Mouse (Mus musculus) right cerebral cortex, postnatal 36 days (tissue): ENCODE measurements at regions not wholly inside any gene's neighbourhood (a gene's known extent, or its start where the extent isn't known, plus 50 kb on each side); places are given as distances from the start of the nearest gene placed in this dataset.
"Not testable (repeated sequence)": the region's sequence is repeated elsewhere in the genome, so short reads cannot be mapped to it uniquely, and the experiment has no call there.

Experiments
- DNase-seq, 2 experiments: peaks; one replicate each; pipeline ENCODE4 v3.0.0; 2022; ENCODE audit warnings: low spot score in 2 of 2, mixed read lengths in 1 of 2

DNA sequence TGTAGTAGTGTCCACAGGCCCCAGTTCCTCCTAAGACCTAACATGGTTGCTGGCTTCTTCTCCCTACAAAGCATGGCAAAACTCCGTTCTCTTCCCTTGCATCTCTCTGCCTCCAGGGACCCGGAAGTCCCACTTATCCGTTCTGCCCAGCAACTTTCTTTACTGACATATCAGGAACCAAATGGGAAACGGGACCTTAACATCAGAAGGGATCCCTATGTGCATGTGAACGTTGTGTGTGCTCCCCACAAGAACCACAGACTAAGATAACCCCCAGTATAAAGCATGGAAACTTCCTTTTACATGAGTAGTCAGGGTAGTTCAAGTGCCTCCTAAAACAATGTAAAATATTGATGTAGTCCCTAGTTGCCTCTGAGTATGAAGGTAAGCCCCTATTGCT lies 61.6 kb downstream of the Zxdb start:
- no peak for DNase-seq

DNA sequence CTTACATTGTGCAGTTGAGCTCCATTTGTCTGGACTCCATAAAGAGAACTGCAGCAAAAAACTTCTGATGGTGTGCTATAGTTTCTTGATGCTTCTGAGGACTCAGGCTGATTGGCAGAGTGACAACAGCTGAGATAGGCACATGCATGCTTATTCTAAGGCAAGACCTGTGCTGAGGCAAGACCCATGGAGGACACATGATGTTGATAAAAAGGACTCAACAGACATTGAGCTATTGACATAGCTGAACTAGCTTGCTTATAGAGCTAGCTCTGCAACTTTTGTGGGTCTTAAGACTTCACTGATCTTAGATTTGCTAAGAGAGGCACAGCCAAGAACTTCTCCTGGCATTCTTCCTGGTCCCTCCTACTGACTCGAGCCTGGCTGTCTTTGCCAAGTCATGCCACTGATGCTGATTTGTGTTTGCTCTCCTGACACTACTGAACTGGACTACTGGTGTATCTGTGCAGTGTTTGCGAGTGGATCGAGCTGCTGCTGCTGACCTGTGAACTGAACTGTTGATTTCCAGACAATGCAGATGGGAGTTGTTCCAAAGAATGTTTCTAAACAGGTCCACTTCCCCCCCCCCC lies 64.1 kb downstream of the Zxdb start:
- DNase-seq, result no peak

DNA sequence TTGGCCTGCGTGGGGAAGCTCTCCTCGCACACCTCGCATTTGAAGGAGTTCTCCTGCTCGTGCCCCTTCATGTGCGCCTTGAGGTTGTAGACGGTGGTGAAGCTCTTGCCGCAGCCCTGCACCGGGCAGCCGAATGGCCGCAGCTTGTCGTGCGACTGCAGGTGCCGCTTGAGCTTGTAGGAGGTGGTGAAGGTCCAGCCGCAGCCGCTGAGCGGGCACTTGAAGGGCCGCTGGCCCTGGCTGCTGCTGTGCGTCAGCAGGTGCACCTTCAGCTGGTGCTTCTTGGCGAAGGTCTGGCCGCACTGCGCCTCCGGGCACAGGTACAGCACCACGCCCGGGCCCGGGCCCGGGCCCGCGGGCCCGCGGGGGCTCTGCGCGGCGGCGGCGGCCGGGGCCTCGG lies 72.5 kb downstream of the Zxdb start:
- DNase-seq, result not testable (repeated sequence)

DNA sequence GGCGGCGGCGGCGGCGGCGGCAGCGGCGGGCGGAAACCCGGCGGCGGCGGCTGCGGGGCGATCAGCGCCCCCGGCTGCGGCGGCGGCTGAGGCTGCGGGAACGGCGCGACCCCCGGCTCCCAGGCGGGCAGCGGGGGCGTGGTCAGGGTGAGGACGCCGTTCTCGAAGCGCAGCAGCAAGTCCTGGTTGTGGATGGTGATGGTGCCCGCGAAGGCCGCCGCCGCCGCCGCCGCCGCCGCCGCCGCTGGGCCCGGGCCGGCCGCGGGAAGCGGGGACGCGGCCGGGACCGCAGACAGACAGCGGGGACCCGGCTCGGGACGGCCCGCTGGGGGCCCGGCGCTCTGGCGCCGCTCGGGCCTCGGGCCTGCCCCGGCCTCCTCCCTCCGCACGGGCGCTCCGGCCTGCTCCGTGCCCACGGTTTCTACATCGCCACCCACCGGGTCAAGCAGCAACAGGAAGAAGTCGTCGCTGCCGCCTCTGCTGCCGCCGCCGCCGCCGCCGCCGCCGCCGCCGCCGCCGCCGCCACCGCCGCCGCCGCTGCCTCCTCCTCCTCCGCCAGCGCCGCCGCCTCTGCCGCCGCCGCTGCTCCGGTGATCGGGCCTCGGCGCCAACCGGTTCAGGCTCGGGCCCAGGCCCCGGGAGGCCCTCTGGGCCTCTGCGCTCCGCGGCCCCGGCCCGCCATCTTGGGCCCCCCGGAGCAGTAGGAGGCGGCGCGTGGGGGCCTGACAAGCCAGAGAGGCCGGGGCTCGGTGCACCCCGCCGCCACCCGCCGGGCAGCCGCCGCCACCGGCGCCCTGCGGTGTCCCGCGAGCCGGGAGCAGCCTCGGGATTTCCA lies 73.2 kb downstream of the Zxdb start:
- not testable (repeated sequence) for DNase-seq

DNA sequence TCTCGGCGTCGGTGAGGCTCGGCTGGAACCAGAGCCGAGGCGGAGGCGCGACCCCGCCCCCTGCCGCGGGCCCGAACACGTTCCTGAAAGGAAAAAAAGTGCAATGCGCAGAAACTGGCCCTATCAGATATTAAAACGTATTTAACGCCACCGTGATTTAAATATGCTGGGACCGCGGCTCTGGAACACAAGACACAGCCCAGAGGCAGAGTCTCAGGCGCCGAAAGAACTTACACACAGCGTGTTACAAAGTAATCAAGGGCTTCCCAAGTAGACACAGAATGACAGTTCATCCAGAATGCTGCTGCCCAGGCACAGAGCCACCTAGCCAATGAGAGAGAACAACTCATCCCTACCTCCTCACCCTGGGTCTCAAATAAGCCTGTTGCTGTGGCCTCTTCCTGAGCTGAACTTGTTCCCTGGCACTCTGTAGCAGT lies 73.8 kb downstream of the Zxdb start:
- not testable (repeated sequence) for DNase-seq

DNA sequence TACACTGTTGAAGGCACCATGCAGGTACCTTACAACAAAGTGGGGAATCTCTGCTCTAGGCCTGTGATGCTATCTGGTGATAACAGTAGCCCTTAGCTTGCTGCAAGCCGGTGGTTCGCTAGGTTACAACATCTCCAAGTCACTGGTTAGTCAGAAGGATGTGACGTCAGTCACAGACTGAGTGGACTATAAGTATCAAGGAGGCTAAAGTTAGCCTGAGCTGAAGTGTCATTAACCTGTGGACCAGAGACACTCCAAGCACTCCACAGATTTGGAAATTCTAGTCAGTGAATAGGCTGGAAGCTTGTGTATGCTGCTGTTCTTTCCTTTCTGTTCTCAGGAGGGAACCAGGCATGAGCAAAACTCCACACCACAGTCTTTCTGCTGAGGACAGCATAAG lies 88.4 kb downstream of the Zxdb start:
- not testable (repeated sequence) for DNase-seq

- DNase-seq, result not testable (repeated sequence)
Observed at GRCm38 (mm10) chrX:94827524-94827923, 103.2 kb downstream of the Zxdb start.

- not testable (repeated sequence) for DNase-seq
Observed at GRCm38 (mm10) chrX:94844110-94844779, 119.9 kb downstream of the Zxdb start.

DNA sequence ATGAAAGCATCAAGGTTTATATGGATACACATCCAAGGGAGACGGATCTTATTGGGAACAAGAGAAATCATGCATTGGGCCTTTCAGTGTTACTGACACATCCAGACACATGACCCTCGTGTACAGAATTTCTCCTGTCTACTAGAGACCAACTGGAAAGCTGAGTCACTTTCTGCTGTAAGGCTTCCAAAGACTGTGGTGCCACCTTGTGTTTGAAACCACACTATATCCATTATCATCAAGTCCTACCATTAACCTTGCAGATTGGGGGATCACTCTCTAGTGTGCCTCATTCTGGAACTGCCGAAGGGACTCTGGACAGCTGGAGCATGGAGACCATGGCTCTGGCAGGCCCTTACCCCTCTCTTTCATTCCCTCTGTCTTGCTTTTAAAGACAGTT lies 125.2 kb downstream of the Zxdb start:
- DNase-seq, result not testable (repeated sequence)

DNA sequence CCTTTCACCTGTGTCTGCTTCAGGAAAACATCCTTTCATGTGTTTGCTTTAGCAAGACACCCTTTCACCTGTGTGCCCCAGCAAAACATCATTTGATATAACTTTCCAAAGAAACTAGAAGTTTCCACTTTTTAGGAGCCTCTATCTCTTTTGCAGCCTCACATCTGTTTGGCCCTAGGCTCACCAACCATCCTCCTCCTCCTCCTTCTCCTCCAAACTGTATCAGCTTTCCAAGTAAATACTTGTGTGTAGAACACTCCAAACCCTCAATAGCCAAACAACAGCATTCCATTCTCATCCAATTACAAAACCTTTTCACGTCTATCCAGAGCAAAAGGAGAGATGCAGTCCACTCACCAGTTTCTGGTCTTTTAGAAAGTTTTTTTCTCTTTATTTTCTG lies 133.1 kb downstream of the Zxdb start:
- no peak for DNase-seq

DNA sequence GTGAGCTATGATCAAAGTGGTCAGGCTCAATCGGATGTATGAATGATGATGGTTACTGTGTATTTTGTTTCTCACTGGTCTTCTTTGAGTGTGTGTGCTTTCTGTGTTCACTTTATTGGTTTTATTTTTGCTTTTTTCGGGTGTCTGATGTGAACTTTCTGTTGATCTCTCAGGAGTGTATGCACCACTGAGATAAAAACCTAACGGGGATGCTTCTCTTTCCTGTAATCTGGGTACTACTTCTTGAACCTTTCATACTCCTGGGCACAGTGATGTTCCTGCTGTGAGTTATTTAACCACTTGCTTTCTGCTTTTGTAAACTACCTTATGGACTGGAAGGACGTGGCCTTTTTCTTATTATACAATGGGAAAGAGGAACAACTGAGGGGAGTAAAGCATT lies 133.6 kb downstream of the Zxdb start:
- no peak for DNase-seq

GRCm38 (mm10) chrX:94863123-94863522 lies 138.8 kb downstream of the Zxdb start:
- no peak for DNase-seq

- peak; percentile 77 to 85 for DNase-seq
Observed at GRCm38 (mm10) chrX:94865531-94866502, 141.4 kb downstream of the Zxdb start.

GRCm38 (mm10) chrX:94883547-94883946 lies 142.9 kb downstream of the Spin4 start:
- not testable (repeated sequence) for DNase-seq
